Mouse (Mus musculus) adrenal gland, postnatal 14 days (tissue): ENCODE measurements around the gene Klf16. TPM values are rescaled to one million over a fixed set of nuclear protein-coding genes. Genes with fewer than 3 reads are reported as not detected.

Source experiments
- DNase-seq: peaks from one replicate; pipeline ENCODE4 v3.0.0; 2021; ENCODE audit warnings: mixed read lengths
- long read RNA-seq, 2 experiments: library from polyadenylated mRNA; stranded (forward); transcript quantifications; one replicate each; pipeline ENCODE4 v2.0.0; 2021
- total RNA-seq: library from RNA; stranded (reverse); gene quantifications from 2 replicates; pipeline ENCODE4 v1.2.3, GENCODE M21; 2021

Klf16 gene
- 10.1 and 11.6 TPM in 2 replicates for total RNA-seq
- long read RNA-seq, experiment 1, transcript Klf16-201 (2 exons, 2,674 nt): major isoform, 6 of 11 reads
- long read RNA-seq, experiment 1, partial matches to known transcripts: 4 of 11 reads
- long read RNA-seq, experiment 1, other reads (novel, unspliced or antisense): 1 of 11 reads
- long read RNA-seq, experiment 2, partial matches to known transcripts: 0 of 3 reads
- long read RNA-seq, experiment 2, other reads (novel, unspliced or antisense): 1 of 3 reads

- DNase-seq: peak; percentile 100
Observed at GRCm38 (mm10) chr10:80577195-80578130, at the start of gene Klf16. Gene Klf16, minus strand, starts transcription at chr10:80577321.

GRCm38 (mm10) chr10:80625764-80626163 is 48.6 kb upstream of the Klf16 start:
- no peak for DNase-seq

GRCm38 (mm10) chr10:80623457-80624191 is 46.5 kb upstream of the Klf16 start:
- DNase-seq: peak; percentile 83

GRCm38 (mm10) chr10:80622661-80623456 is 45.7 kb upstream of the Klf16 start, which contains the start of gene Csnk1g2:
Gene Csnk1g2, plus strand, starts transcription at chr10:80622838.
- DNase-seq: peak; percentile 77

- DNase-seq: peak; percentile 99
Observed at GRCm38 (mm10) chr10:80621940-80622660, 45.0 kb upstream of the Klf16 start.

GRCm38 (mm10) chr10:80621690-80621939 is 44.5 kb upstream of the Klf16 start:
- no peak for DNase-seq

- no peak for DNase-seq
Observed at GRCm38 (mm10) chr10:80620796-80621689, 43.9 kb upstream of the Klf16 start.

GRCm38 (mm10) chr10:80620365-80620764 is 43.2 kb upstream of the Klf16 start:
- DNase-seq: no peak

- DNase-seq: no peak
Observed at GRCm38 (mm10) chr10:80619465-80620244, 42.5 kb upstream of the Klf16 start.

- peak; percentile 72 for DNase-seq
Observed at GRCm38 (mm10) chr10:80618181-80618580, 41.1 kb upstream of the Klf16 start.

- DNase-seq: no peak
Observed at GRCm38 (mm10) chr10:80614351-80614750, 37.2 kb upstream of the Klf16 start.

GRCm38 (mm10) chr10:80613821-80614220 is 36.7 kb upstream of the Klf16 start:
- no peak for DNase-seq

GRCm38 (mm10) chr10:80611905-80612304 is 34.8 kb upstream of the Klf16 start:
- no peak for DNase-seq

GRCm38 (mm10) chr10:80611024-80611423 is 33.9 kb upstream of the Klf16 start:
- DNase-seq: peak; percentile 73

GRCm38 (mm10) chr10:80610116-80610785 is 33.1 kb upstream of the Klf16 start:
- DNase-seq: no peak

- no peak for DNase-seq
Observed at GRCm38 (mm10) chr10:80609269-80609924, 32.3 kb upstream of the Klf16 start.

GRCm38 (mm10) chr10:80608435-80608834 is 31.3 kb upstream of the Klf16 start:
- no peak for DNase-seq

GRCm38 (mm10) chr10:80606737-80607350 is 29.7 kb upstream of the Klf16 start:
- DNase-seq: no peak
